Mouse (Mus musculus) retina, postnatal 1 day (tissue): ENCODE measurements around the gene Ugt1a6a.

Experiments
- DNase-seq: peaks from one replicate; pipeline ENCODE4 v3.0.0-alpha.2; 2012

Ugt1a6a gene

GRCm38 (mm10) chr1:88254793-88255465 is 120.3 kb downstream of the Ugt1a6a start:
- DNase-seq: no peak

- DNase-seq: no peak
Observed at GRCm38 (mm10) chr1:88255466-88255857, 120.9 kb downstream of the Ugt1a6a start.

GRCm38 (mm10) chr1:88255989-88256754 is 121.6 kb downstream of the Ugt1a6a start:
- no peak for DNase-seq

- DNase-seq: no peak
Observed at GRCm38 (mm10) chr1:88256886-88257663, 122.5 kb downstream of the Ugt1a6a start.

- no peak for DNase-seq
Observed at GRCm38 (mm10) chr1:88257681-88258080, 123.1 kb downstream of the Ugt1a6a start.

GRCm38 (mm10) chr1:88258361-88258760 is 123.8 kb downstream of the Ugt1a6a start:
- no peak for DNase-seq

GRCm38 (mm10) chr1:88258881-88259642 is 124.5 kb downstream of the Ugt1a6a start:
- no peak for DNase-seq

- DNase-seq: no peak
Observed at GRCm38 (mm10) chr1:88259643-88260024, 125.0 kb downstream of the Ugt1a6a start.

- DNase-seq: no peak
Observed at GRCm38 (mm10) chr1:88260114-88260513, 125.5 kb downstream of the Ugt1a6a start.

GRCm38 (mm10) chr1:88260604-88261377 is 126.2 kb downstream of the Ugt1a6a start:
- no peak for DNase-seq

GRCm38 (mm10) chr1:88261706-88262105 is 127.1 kb downstream of the Ugt1a6a start:
- no peak for DNase-seq

GRCm38 (mm10) chr1:88262255-88262654 is 127.6 kb downstream of the Ugt1a6a start:
- peak; percentile 67 for DNase-seq

GRCm38 (mm10) chr1:88262961-88263360 is 128.4 kb downstream of the Ugt1a6a start:
- no peak for DNase-seq

- DNase-seq: no peak
Observed at GRCm38 (mm10) chr1:88263778-88264177, 129.2 kb downstream of the Ugt1a6a start.

- DNase-seq: no peak
Observed at GRCm38 (mm10) chr1:88264237-88264868, 129.7 kb downstream of the Ugt1a6a start.

- DNase-seq: no peak
Observed at GRCm38 (mm10) chr1:88264869-88265240, 130.2 kb downstream of the Ugt1a6a start.

- no peak for DNase-seq
Observed at GRCm38 (mm10) chr1:88266123-88266522, 131.5 kb downstream of the Ugt1a6a start.

GRCm38 (mm10) chr1:88267489-88267888 is 132.9 kb downstream of the Ugt1a6a start:
- no peak for DNase-seq

- no peak for DNase-seq
Observed at GRCm38 (mm10) chr1:88268070-88268469, 133.5 kb downstream of the Ugt1a6a start.
